Mouse (Mus musculus) forelimb bud, embryonic 11.5 days (tissue): ENCODE data around the gene Vps13a.

Experiments
- DNase-seq: peaks from one replicate; pipeline ENCODE4 v3.0.0-alpha.2; 2012; ENCODE audit warnings: low read depth, low spot score

The Vps13a gene

GRCm38 (mm10) chr19:16584546-16584945, 196.2 kb downstream of the Vps13a start:
- DNase-seq = no peak

DNA sequence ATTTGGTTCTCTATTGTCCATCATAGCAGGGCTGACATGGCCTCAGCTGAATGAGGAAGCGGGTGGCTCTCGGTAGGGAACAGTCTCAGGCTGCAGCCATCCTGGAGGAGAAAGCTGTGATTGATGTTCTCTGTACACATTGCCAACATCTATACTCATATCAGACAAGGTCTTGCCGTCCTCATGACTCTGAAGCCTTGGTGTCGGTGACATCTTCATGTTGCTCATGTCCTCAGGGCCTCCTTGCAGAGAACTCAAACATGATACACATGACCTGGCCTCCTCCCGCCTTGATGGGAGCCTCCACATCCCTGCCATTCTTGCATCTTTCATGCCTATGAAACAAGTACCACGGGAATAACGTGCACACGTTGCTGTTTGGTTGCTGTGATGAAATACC, 200.2 kb downstream of the Vps13a start:
- DNase-seq = no peak

DNA sequence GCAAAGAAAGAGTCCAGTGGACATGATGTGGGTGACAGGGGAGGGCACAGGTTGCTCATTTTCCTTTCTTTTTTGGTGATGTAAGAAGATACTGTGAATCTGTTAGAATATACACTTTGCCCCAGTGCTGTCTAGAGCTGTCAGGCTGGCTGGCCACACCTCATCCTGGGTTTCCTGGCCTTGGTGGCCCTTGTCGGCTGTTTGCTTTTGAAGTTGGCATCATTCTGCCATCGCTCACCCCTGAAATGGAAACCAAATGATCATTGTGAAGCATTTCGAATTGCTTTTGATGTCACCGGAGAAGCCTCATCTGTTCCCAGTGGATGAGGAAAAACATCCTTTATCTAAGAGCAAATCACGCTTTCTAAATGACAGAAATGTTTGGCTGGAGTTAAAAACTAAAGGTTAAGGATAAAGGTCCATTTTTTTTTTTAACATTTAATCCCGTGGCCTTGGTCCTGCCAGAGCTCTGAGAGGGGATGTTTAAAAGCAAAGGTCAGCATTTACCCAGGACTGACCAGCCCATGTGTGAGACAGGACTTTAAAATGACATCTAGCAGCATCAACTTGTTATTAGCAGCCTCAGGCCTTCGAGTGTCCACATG, 201.0 kb downstream of the Vps13a start:
- DNase-seq = no peak

DNA sequence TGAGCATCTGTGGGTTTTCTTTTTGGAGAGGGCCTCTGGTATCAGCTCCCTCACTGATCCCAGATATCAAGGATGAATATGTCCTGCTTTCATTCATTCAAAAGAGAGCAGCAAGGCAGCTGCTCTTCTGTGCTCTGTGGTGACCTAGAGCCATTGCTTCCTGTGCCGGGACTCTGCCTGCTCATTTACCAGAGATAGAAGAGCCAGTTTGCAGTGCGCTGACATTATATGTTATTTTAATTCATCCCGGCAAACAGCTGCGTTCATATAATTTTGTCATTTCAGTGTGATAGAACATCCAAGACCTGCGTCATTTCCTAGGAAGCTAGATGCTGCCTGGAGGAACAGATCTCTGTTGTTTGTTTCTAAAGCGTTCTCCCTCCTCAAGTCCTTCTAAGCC, 203.9 kb downstream of the Vps13a start:
- DNase-seq = no peak
